Mouse (Mus musculus) lung, adult 2 months (tissue): Measurements from ENCODE around the gene Gpc6. TPM values are rescaled to one million over a fixed set of nuclear protein-coding genes. Genes with fewer than 3 reads are reported as not detected.

Source experiments
- DNase-seq: peaks from one replicate; pipeline ENCODE4 v3.0.0; 2022
- H3K4me1 ChIP-seq: fragments of 200-500 bp; 2 replicates; pipeline ENCODE4 v1.6.1; 2011; ENCODE audit warnings: low read length; ENCODE audit not compliant: control insufficient read depth, insufficient read depth
- H3K4me3 ChIP-seq: fragments of 200-500 bp; replicated peaks from 2 replicates; pipeline ENCODE3; 2011; ENCODE audit warnings: low read depth, mild to moderate bottlenecking, control low read depth, low read length; ENCODE audit errors: extremely low read depth
- CTCF ChIP-seq: fragments of 200-500 bp; IDR thresholded peaks from 2 replicates; pipeline ENCODE4 v1.5.1; 2011; ENCODE audit warnings: mild to moderate bottlenecking, low read length, control low read depth; ENCODE audit not compliant: insufficient read depth
- POLR2A ChIP-seq: fragments of 200-500 bp; IDR thresholded peaks from 2 replicates; pipeline ENCODE4 v1.6.1; 2011; ENCODE audit warnings: low read depth, mild to moderate bottlenecking, control low read depth, low read length, borderline replicate concordance; ENCODE audit errors: extremely low read depth
- WGBS: fragments of 180-500 bp; shearing (Covaris S2); methylation state at CpG from one replicate; pipeline ENCODE4 v1.1.7; 2018; 5-methylcytosine and 5-hydroxymethylcytosine counted together
- polyA plus RNA-seq: library from polyadenylated mRNA; depleted of rRNA; stranded (reverse); fragments of >200 nt; gene quantifications from 2 replicates; pipeline ENCODE4 v1.2.3, GENCODE M21; 2012

Gene Gpc6
- polyA plus RNA-seq, 1 experiment, result 2.4 TPM

GRCm38 (mm10) chr14:117785507-117786085, 860.5 kb downstream of the Gpc6 start:
- WGBS, result 64% methylated on average over 15 of the region's 15 CpGs
- TF ChIP-seq POLR2A (no peak), CTCF (no peak)
- H3K4me3 ChIP-seq, result no peak overlapping the region
- H3K4me1 ChIP-seq, result no peaks in the 10 kb centered on the region
- no peak for DNase-seq

GRCm38 (mm10) chr14:117786647-117787046, 861.5 kb downstream of the Gpc6 start:
- no peaks in the 10 kb centered on the region for H3K4me1 ChIP-seq
- WGBS, result 63% methylated on average over 7 of the region's 7 CpGs
- H3K4me3 ChIP-seq, result no peak overlapping the region
- TF ChIP-seq CTCF (no peak), POLR2A (no peak)
- no peak for DNase-seq

GRCm38 (mm10) chr14:117794874-117795273, 869.8 kb downstream of the Gpc6 start:
- H3K4me3 ChIP-seq, result no peak overlapping the region
- DNase-seq, result no peak
- WGBS, result 77% methylated on average over 2 of the region's 2 CpGs
- no peak for TF ChIP-seq CTCF
- TF ChIP-seq POLR2A, result no peak
- no peaks in the 10 kb centered on the region for H3K4me1 ChIP-seq

- Histone ChIP-seq H3K4me3 (no peak overlapping the region), H3K4me1 (no peaks in the 10 kb centered on the region)
- DNase-seq, result no peak
- 78% methylated on average over 5 of the region's 5 CpGs for WGBS
- no peak for TF ChIP-seq CTCF
Observed at GRCm38 (mm10) chr14:117796661-117797060, 871.5 kb downstream of the Gpc6 start.

- WGBS, result 94% methylated on average over 5 of the region's 5 CpGs
Observed at GRCm38 (mm10) chr14:117800399-117800798, 875.3 kb downstream of the Gpc6 start.

GRCm38 (mm10) chr14:117807846-117808245, 882.7 kb downstream of the Gpc6 start:
- no peak overlapping the region for H3K4me3 ChIP-seq
- WGBS, result 95% methylated on average over 4 of the region's 4 CpGs
- no peak for DNase-seq
- no peaks in the 10 kb centered on the region for H3K4me1 ChIP-seq
- no peak for TF ChIP-seq CTCF
- no peak for TF ChIP-seq POLR2A

More at GRCm38 (mm10) chr14:117800399-117800798, 875.3 kb downstream of the Gpc6 start:
- H3K4me1 ChIP-seq, result no peaks in the 10 kb centered on the region
- DNase-seq, result no peak
- TF ChIP-seq POLR2A (no peak), CTCF (no peak)
- H3K4me3 ChIP-seq, result no peak overlapping the region

GRCm38 (mm10) chr14:117808326-117808725, 883.2 kb downstream of the Gpc6 start:
- 87% methylated on average over 2 of the region's 2 CpGs for WGBS
- DNase-seq, result no peak

GRCm38 (mm10) chr14:117810321-117811270, 885.5 kb downstream of the Gpc6 start:
- H3K4me3 ChIP-seq, result no peak overlapping the region
- no peaks in the 10 kb centered on the region for H3K4me1 ChIP-seq
- TF ChIP-seq POLR2A (no peak), CTCF (no peak)
- 64% methylated on average over 15 of the region's 15 CpGs for WGBS
- DNase-seq, result no peak

More at GRCm38 (mm10) chr14:117808326-117808725, 883.2 kb downstream of the Gpc6 start:
- Histone ChIP-seq H3K4me1 (no peaks in the 10 kb centered on the region), H3K4me3 (no peak overlapping the region)
- TF ChIP-seq POLR2A (no peak), CTCF (no peak)

GRCm38 (mm10) chr14:117813473-117813872, 888.4 kb downstream of the Gpc6 start:
- Histone ChIP-seq H3K4me1 (no peaks in the 10 kb centered on the region), H3K4me3 (no peak overlapping the region)
- no peak for DNase-seq
- WGBS, result 50% methylated on average over 3 of the region's 3 CpGs
- TF ChIP-seq CTCF (no peak), POLR2A (no peak)
